Mouse (Mus musculus) forebrain, embryonic 14.5 days (tissue): ENCODE measurements around the gene Olfr1475. TPM values are rescaled to one million over a fixed set of nuclear protein-coding genes. Genes with fewer than 3 reads are reported as not detected.
"Not testable (repeated sequence)": the region's sequence is repeated elsewhere in the genome, so short reads cannot be mapped to it uniquely, and the experiment has no call there.

Experiments
- ATAC-seq: fragments of 200-750 bp; cut with Nextera tagmentation; 2 replicates; pipeline ENCODE4 v1.8.0; 2017; ENCODE audit warnings: mild to moderate bottlenecking, moderate library complexity
- DNase-seq: peaks from one replicate; pipeline ENCODE4 v3.0.0-alpha.2; 2015; ENCODE audit warnings: low spot score
- H3K27ac ChIP-seq: fragments of 300-500 bp; sonication (generic); 2 replicates; pipeline ENCODE4 v1.5.1; 2014; ENCODE audit warnings: low read depth, mild to moderate bottlenecking, control low read depth, low read length, moderate library complexity
- H3K27me3 ChIP-seq: fragments of 300-500 bp; sonication (generic); replicated peaks from 2 replicates; pipeline ENCODE4 v1.6.1; 2014; ENCODE audit warnings: low read length, control low read depth, mixed read lengths; ENCODE audit not compliant: control insufficient read depth, insufficient read depth
- H3K36me3 ChIP-seq: fragments of 300-500 bp; sonication (generic); 2 replicates; pipeline ENCODE4 v1.6.1; 2014; ENCODE audit warnings: low read length, control low read depth; ENCODE audit not compliant: control insufficient read depth, insufficient read depth
- H3K4me1 ChIP-seq: fragments of 300-500 bp; sonication (generic); 2 replicates; pipeline ENCODE4 v1.6.1; 2014; ENCODE audit warnings: antibody characterized with exemption, low read length, control low read depth; ENCODE audit not compliant: control insufficient read depth, insufficient read depth
- H3K4me2 ChIP-seq: fragments of 300-500 bp; sonication (generic); 2 replicates; pipeline ENCODE4 v1.6.1; 2014; ENCODE audit warnings: mild to moderate bottlenecking, control low read depth, low read length
- H3K4me3 ChIP-seq: fragments of 300-500 bp; sonication (generic); 2 replicates; pipeline ENCODE4 v1.5.1; 2014; ENCODE audit warnings: low read depth, low read length, control low read depth
- H3K9ac ChIP-seq: fragments of 300-500 bp; sonication (generic); 2 replicates; pipeline ENCODE4 v1.6.1; 2014; ENCODE audit warnings: mild to moderate bottlenecking, low read length, control low read depth, moderate library complexity
- H3K9me3 ChIP-seq: fragments of 300-500 bp; sonication (generic); replicated peaks from 2 replicates; pipeline ENCODE4 v1.6.1; 2016; ENCODE audit warnings: low read length, control low read depth, mixed read lengths; ENCODE audit not compliant: control insufficient read depth
- WGBS: fragments of 180-500 bp; shearing (Covaris S2); extraction: QIAGEN DNeasy Blood & Tissue Kit; methylation state at CpG from one replicate; pipeline ENCODE4 v1.1.7; 2014; 5-methylcytosine and 5-hydroxymethylcytosine counted together
- polyA plus RNA-seq: library from polyadenylated mRNA; unstranded; fragments of >200 nt; fragmentation: Nextera tagmentation; extraction: Ambion mirVana; gene quantifications from 2 replicates; pipeline ENCODE4 v1.2.1, GENCODE M21; 2014

Olfr1475 gene
- not detected in 2 replicates for polyA plus RNA-seq

DNA sequence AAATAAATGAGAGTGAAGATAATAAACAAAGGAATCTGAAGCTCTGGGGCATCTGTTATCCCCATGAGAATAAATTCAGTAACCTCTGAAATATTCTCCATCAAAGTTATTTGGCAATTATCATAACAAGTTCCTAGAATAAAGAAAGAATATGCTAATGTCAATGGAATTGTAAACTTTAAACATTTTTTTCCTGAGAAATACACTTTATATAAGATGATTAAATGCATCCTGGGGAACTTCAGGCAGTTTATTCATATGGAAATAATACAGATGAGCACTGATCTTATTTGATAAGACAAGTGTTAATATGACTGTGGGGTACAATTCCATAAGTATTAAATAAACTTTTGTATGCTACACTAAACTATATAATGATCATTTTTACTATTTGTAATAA, at the start of gene Olfr1475:
Gene Olfr1475, minus strand, starts transcription at position 101 of the 400 bp plus-strand sequence.
- no peak within 1 kb of the TSS for H3K9ac ChIP-seq
- no peak within 1 kb of the TSS for H3K4me3 ChIP-seq
- no peaks in the 10 kb centered on the region for H3K27me3 ChIP-seq
- 0 out of 2 replicates have a peak, but pooled peaks cover 2% of the 10 kb centered on the region for H3K9me3 ChIP-seq
- ATAC-seq = no peak
- no peaks in the 10 kb centered on the region for H3K4me1 ChIP-seq
- DNase-seq = no peak
- no peak within 1 kb of the TSS for H3K27ac ChIP-seq
- no peak within 1 kb of the TSS for H3K4me2 ChIP-seq
- H3K36me3 ChIP-seq = no peaks in the 10 kb centered on the region

DNA sequence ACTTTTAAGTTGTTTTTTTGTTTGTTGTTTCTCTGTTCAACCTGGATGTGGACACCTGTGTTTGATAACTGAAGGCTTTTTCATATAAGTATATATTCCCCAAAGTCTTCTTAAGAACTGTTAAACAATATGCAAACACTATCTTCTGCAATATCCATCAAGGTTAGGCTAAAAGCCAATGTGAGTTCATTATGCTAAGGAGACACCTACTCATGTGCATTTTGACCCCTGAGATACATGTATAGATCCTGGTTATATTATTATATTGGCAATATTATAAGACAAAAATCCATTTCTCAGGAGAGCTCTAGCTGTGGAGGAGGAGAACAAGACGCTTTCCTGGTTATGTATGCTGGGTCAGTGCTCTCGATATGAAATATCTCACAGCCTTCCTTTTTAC, 47.6 kb upstream of the Olfr1475 start, which contains the start of gene Olfr1480:
Gene Olfr1480, plus strand, starts transcription at position 301 of the 400 bp plus-strand sequence.
- 80% methylated on average over 2 of the region's 2 CpGs for WGBS
- no peak for ATAC-seq
- H3K9ac ChIP-seq = no peak within 1 kb of the TSS

DNA sequence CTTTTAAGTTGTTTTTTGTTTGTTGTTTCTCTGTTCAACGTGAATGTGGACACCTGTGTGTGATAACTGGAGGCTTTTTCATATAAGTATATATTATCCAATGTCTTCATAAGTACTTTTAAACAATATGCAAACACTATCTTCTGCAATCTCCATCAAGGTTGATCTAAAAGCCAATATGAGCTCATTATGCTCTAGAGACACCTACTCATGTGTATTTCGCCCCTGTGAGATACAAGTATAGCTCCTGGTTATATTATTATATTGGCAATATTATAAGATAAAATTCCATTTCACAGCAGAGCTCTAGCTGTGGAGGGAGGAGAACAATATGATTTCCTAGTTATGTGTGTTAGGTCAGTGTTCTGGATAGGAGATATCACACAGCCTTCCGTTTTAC, 20.2 kb upstream of the Olfr1475 start, which contains the start of gene Olfr1477:
Gene Olfr1477, plus strand, starts transcription at position 301 of the 400 bp plus-strand sequence.
- H3K4me1 ChIP-seq = no peaks in the 10 kb centered on the region
- 77% methylated on average over 3 of the region's 3 CpGs for WGBS

More for the DNA sequence above, 47.6 kb upstream of the Olfr1475 start, which contains the start of gene Olfr1480:
- Histone ChIP-seq H3K36me3 (no peaks in the 10 kb centered on the region), H3K9me3 (peaks cover 10% of the 10 kb centered on the region; the same call in 1 of the 2 replicates), H3K27me3 (no peaks in the 10 kb centered on the region), H3K4me3 (no peak within 1 kb of the TSS), H3K4me1 (no peaks in the 10 kb centered on the region), H3K4me2 (no peak within 1 kb of the TSS), H3K27ac (no peak within 1 kb of the TSS)
- no peak for DNase-seq

DNA sequence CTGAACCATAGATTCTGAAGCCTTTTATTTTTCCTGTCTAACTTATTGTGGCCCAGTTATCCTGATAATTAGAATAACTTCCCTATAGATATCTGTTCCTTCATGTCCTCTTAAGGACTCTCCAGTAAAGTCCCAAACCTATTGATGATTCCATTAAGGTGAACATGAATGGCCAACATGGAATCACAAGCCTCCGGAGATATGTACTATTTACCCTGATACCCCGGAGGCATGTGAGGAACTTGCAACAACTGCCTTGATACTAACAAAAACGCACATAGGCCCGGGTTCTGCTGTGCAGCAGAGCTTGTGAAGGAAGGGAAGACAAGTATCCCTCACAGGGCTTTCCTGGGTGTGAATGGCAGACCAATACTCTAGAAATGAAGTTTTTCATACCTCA, 10.7 kb downstream of the Olfr1475 start, which contains the start of gene Olfr1474:
Gene Olfr1474, plus strand, starts transcription at position 301 of the 400 bp plus-strand sequence.
- 80% methylated on average over 4 of the region's 4 CpGs for WGBS
- ATAC-seq, DNase-seq: not testable (repeated sequence)

More for the DNA sequence above, 20.2 kb upstream of the Olfr1475 start, which contains the start of gene Olfr1477:
- Histone ChIP-seq H3K27me3 (no peaks in the 10 kb centered on the region), H3K9me3 (peaks cover 7% of the 10 kb centered on the region; the same call in 1 of the 2 replicates), H3K9ac (no peak within 1 kb of the TSS), H3K27ac (no peak within 1 kb of the TSS), H3K36me3 (no peaks in the 10 kb centered on the region), H3K4me3 (no peak within 1 kb of the TSS), H3K4me2 (no peak within 1 kb of the TSS)
- no peak for ATAC-seq
- DNase-seq = no peak

GRCm38 (mm10) chr19:13455986-13456385, 24.0 kb downstream of the Olfr1475 start, which contains the start of gene Olfr1472:
Olfr1472 (minus strand) TSS chr19:13456086.
- Histone ChIP-seq H3K4me1 (no peaks in the 10 kb centered on the region), H3K27me3 (no peaks in the 10 kb centered on the region), H3K36me3 (no peaks in the 10 kb centered on the region), H3K4me3 (no peak within 1 kb of the TSS), H3K9ac (no peak within 1 kb of the TSS), H3K4me2 (no peak within 1 kb of the TSS), H3K27ac (no peak within 1 kb of the TSS), H3K9me3 (0 out of 2 replicates have a peak, but pooled peaks cover 3% of the 10 kb centered on the region)
- DNase-seq (no peak), ATAC-seq (no peak)
- WGBS = 89% methylated on average over 1 of the region's 1 CpGs

More for the DNA sequence above, 10.7 kb downstream of the Olfr1475 start, which contains the start of gene Olfr1474:
- not testable (repeated sequence) for H3K27me3 ChIP-seq, H3K36me3 ChIP-seq, H3K27ac ChIP-seq, H3K4me2 ChIP-seq, H3K4me1 ChIP-seq, H3K9me3 ChIP-seq, H3K4me3 ChIP-seq, H3K9ac ChIP-seq

DNA sequence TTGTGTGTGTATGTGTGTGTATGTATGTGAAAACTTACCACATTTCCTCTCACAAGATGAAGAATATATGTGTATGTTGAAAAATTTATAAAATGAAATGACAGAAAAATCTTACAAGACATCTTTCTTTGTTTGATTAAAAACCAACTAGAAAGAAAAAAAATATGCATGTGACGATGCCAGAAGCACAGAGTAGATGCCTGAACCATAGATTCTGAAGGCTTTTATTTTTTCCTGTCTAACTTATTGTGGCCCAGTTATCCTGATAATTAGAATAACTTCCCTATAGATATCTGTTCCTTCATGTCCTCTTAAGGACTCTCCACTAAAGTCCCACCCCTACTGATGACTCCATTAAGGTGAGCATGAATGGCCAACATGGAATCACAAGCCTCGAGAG, 36.9 kb downstream of the Olfr1475 start, which contains the start of gene Olfr1471:
Gene Olfr1471, plus strand, starts transcription at position 301 of the 400 bp plus-strand sequence.
- not testable (repeated sequence) for H3K9ac ChIP-seq, ATAC-seq, H3K27me3 ChIP-seq, H3K4me3 ChIP-seq, H3K9me3 ChIP-seq, H3K27ac ChIP-seq, H3K36me3 ChIP-seq, DNase-seq, H3K4me2 ChIP-seq, H3K4me1 ChIP-seq
- 70% methylated on average over 2 of the region's 2 CpGs for WGBS

Other genes starting within 250 kb of the Olfr1475 start
- gene Olfr1463, start 248.9 kb downstream of the Olfr1475 start, polyA plus RNA-seq = not detected in 2 replicates
- not detected in 2 replicates for gene Olfr1465, start 164.7 kb downstream of the Olfr1475 start, polyA plus RNA-seq
- not detected in 2 replicates for gene Olfr1466, start 141.3 kb downstream of the Olfr1475 start, polyA plus RNA-seq
- gene Olfr1467, start 118.0 kb downstream of the Olfr1475 start, polyA plus RNA-seq = not detected in 2 replicates
- gene Olfr1469, start 72.3 kb downstream of the Olfr1475 start, polyA plus RNA-seq = not detected in 2 replicates
- not detected in 2 replicates for gene Olfr1471, start 36.8 kb downstream of the Olfr1475 start, polyA plus RNA-seq
- gene Olfr1472, start 24.1 kb downstream of the Olfr1475 start, polyA plus RNA-seq = not detected in 2 replicates
- not detected in 2 replicates for gene Olfr1474, start 10.6 kb downstream of the Olfr1475 start, polyA plus RNA-seq
- not detected in 2 replicates for gene Olfr1477, start 20.4 kb upstream of the Olfr1475 start, polyA plus RNA-seq
- gene Olfr1480, start 47.7 kb upstream of the Olfr1475 start, polyA plus RNA-seq = not detected in 2 replicates
- gene Olfr1484, start 103.3 kb upstream of the Olfr1475 start, polyA plus RNA-seq = not detected in 2 replicates
- gene Olfr1487, start 137.2 kb upstream of the Olfr1475 start, polyA plus RNA-seq = not detected in 2 replicates
- not detected in 2 replicates for gene Olfr1489, start 151.4 kb upstream of the Olfr1475 start, polyA plus RNA-seq
- not detected in 2 replicates for gene Olfr1490, start 170.9 kb upstream of the Olfr1475 start, polyA plus RNA-seq
- gene Olfr1491, start 217.1 kb upstream of the Olfr1475 start, polyA plus RNA-seq = not detected in 2 replicates
- not detected in 2 replicates for gene Olfr1493-ps1, start 243.1 kb upstream of the Olfr1475 start, polyA plus RNA-seq